Mouse (Mus musculus): ENCODE data around the gene Npepps.
"Not testable (repeated sequence)": the region's sequence is repeated elsewhere in the genome, so short reads cannot be mapped to it uniquely, and the experiment has no call there.

The Npepps gene

DNA sequence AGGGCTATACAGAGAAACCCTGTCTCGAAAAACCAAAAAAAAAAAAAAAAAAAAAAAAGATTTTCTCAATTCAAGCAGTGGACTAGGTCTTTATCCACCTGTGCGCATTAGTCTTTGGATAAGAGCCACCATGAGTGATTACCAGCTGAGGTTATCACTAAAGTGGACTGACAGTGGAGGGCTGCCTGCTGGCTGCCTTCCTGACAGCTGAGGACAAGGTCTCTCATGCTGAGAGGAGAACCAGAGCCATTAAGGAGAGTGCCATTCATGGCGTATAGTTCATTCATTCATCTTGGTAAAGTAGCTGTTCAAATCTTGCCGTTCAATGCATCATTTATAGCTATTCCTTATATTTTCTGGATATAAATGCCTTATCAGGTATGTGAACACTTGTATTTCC is 16.1 kb upstream of the Npepps start:
- in situ Hi-C loops (cut with MboI, MseI) = no loop called here

DNA sequence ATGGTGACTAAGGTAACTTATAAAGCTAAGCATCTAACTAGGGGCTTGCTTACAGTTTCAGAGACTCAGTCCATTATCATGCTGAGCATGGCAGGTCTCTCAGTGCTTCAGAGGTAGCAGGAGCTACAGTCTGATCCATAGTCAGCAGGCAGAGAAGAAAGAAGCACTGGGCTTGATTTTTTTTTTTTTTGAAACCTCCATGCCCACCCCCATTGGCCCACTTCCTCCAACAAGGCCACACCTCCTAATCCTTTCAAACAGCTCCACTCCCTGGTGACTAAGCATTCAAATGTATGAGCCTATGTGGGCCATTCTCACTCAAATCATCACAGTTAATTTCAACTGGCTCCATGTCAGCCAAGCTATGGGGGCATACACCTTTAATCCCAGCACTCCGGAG is 12.3 kb upstream of the Npepps start:
- in situ Hi-C loops (cut with MboI, MseI) = no loop called here

DNA sequence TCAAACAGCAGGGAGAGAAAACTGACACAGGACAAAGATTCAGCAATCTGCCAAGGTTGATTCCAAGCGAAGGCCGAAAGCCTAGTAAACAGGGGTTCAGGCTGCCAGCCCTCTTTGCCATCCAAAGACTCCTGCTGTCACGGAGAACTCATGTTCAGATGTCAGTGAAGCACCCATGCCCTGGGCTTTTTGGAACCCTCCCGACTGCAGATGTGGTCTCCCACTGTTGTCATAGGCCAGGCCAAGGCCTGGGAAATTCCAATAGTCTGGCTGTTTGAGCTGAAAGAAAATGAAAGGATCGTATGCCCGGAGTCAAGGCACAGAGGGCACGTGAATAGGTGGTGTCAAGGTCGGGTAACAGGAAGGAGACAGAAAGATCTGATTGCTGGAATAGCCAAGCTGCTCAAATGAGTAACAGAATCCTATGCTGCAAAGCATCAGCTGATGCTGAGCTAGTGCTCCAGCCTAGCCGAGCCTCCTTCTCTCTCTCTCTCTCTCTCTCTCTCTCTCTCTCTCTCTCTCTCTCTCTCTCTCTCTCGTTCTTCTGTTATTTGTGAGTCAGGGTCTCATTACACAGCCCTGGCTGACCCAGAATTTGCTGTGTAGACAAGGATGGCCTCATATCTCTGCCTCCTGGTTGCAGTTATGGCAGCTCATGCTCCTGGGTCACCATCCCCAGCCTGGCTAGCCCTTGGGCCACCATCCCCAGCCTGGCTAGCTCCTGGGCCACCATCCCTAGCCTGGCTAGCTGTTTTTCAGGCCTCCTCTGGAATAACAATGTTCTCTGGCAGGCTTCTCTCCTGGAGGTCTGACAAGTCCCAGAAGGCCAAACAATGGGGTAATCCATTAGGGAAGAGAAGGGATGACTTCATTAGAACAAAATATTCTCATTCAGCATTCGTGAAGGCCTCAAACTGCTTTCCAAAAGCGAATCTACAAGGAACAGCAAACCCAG is 9.1 kb upstream of the Npepps start:
- in situ Hi-C loops (cut with MboI, MseI) = no loop called here

DNA sequence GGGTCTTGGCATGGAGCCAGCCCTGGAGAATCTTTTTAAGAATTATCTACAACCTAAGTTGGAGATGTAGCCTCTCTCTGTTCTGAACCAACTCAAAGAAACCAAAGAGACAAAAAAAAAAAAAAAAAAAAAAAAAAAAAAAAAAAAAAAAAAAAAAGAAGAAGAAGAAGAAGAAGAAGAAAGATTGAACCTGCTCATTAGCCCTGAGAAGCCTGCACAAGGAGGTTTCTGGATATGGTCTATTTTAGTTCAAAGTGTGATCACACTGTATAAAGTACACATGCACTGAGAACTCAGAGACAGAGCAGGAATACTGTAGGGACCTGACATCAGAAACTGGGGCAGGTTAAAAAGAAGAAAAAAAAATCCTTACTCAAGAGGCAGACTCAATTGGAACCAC is 7.2 kb upstream of the Npepps start:
- in situ Hi-C loops (cut with MboI, MseI) = no loop called here

DNA sequence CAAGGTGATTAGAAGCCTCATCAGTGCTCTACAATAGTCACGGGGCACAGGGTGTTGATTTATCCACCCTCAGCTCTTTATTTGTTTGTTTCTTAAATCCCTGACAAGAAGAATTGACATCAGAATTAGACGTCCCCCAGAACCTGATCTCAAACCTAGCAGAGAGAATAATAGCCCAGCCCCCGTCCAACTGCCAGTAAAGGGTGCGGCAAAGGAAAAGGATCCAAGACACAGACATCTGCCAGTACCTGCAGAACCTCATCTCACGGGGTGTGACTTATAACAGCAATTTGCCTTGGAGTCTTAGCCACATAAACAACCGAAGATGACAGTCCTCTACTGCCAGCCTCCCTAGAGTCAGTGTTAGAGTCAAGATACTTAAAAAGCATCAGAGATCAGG is 6.5 kb upstream of the Npepps start:
- in situ Hi-C loops (cut with MboI, MseI) = no loop called here

DNA sequence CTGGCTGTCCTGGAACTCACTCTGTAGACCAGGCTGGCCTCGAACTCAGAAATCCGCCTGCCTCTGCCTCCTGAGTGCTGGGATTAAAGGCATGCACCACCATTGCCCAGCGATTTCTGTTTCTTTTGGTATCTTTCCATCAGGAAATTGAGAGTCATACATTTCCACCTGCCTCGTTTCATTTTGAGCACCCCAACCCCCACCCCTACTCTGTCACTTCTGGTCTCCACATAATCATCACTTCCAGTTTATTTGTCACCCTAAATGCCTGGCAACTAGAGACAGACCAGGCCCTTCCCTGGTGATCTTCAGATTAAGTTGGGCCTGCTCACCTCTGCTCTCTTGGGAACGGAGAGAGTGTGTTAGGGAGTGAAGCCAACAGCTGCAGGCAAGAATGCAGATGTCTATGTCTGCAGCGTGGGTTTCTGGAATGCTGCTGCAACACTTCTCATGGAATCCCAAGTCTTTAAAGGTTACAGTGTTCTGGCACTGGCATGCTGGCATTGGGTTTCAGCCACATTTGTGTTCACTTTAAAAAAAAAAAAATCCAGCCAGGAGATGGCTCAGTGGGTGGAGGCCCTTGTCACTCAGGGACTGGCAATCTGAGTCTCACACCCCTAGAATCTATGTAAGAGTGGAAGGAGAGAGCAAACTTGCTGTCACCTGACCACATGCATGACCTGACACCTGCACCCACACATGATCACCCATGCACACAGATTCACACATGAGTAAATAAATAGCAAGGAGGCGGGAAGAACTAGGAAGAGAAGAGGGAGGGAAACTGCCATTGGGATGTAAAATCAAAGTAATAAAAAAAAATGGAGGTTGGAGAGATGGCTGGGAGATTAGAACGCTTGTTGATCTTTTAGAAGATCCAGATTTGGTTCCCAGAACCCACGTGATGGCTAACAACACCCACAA is 5.7 kb upstream of the Npepps start:
- in situ Hi-C loops (cut with MboI, MseI) = no loop called here

DNA sequence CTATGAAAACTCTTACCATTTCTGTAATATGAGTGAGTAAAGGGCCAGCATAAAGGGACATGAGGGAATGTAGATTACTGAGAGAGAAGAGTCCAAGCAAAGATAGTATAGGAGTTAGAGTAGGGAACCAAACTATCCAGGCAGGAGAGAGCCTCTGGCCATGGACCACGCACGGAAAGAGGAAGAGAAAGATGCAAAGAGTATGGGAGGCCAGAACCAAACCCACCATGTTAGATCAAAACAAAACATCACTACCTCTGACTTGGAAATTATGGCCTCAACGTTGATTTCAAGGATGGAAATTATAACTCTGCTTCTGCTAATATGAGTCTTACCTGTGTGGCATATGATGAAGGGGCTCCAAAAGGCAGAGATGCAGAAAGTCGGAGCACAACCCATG is 4.4 kb upstream of the Npepps start:
- in situ Hi-C loops (cut with MboI, MseI) = no loop called here

DNA sequence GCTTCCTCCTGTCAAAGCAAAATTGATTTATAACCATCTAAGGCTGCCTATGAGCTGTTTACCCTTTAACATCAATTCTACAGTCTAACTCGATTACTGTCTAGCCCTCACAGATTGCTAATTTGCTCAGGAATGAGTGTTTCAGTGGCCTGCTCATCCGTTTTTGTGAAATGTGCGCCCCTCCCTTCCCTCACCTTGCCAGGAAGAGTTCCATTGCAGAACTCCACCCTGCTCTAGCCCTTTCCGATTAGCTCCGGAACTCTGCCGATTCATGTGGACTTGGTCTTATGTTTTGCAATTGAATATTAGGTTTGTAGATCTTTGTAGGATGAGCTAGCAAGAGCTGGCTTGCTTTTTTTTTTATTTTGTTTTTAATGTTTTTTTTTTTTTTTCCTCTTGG is 1.7 kb upstream of the Npepps start:
- in situ Hi-C loops (cut with MboI, MseI) = no loop called here

DNA sequence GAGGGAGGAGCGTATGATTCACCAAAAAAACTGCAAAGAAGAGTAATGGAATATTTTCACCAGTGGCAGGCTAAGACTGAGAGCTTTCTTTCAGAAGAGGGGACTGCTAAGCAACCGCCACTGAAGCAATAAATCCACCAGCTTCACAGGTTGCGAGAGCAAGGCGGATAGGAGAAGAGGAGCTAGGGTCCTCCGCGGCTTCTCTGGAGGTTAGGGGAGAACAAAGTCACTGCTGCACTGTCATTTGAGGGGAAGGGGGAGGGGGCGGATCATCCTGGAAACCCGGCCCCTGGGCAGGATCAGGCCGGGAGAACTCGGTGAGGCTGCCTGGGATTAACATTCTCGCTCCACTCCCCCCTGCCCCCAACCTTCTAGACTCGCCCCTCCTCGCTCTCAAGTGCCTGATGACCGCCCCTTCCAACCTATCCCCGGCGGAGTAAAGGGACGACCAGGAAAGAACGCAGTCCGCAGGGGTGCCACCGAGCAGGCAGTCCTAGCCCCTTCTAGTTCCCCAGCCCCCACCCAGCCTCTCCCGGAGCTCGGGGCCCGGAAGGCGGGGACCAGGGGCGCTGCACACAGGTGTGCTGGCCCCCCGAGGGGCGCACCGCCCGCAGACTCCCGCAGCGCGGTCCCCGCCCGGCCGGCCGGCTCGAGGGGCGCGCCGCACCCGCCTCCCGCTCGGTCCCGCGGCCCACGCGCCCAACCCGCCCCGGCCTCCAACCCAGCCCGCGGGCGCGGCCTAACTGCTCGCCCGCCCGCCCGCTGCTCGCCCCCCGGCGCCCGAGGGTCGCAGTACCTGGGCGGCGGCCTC is 828 bp downstream of the Npepps start:
- in situ Hi-C loops (cut with MboI, MseI) = loop anchor here (5.0 kb wide), 1 partner anchor 38 kb away; the partner anchor contains the start of gene Mrpl45

DNA sequence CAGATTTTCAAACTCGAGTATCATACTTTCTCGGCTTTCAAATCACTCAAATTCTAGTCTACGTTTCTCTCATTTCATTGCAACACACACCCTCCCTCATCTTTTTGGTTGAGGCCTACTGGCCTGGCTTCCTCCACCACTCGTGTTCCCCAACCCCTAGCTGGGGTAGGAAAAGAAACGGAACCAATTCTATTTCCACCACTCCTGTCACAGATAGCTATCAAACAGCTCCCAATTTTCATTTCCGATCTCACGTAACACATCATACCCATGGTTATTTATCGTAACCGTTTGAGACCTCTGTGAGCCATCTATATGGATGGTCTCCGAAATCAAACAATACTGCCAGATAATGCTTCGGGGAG is 1.4 kb downstream of the Npepps start:
- in situ Hi-C loops (cut with MboI, MseI) = loop anchor here (5.0 kb wide), 1 partner anchor 38 kb away; the partner anchor contains the start of gene Mrpl45

DNA sequence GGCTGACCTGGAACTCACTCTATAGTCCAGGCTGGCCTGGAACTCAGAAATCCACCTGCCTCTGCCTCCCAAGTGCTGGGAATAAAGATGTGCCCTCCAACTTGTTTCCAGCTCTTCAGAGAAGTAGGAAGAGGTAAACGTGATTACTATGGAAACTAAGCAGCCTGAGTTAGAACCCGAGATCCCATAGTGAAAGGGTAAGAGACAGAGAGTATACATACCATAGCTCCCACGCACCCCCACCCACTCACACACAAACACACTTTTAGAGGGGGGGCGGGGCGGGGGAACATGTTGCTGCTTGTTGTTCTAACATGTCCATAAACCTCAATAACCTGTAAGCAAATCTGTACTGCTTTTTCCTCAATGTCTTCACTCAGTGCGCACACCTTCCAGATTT is 2.0 kb downstream of the Npepps start:
- in situ Hi-C loops (cut with MboI, MseI) = loop anchor here (5.0 kb wide), 1 partner anchor 39 kb away; the partner anchor contains the start of gene Mrpl45

DNA sequence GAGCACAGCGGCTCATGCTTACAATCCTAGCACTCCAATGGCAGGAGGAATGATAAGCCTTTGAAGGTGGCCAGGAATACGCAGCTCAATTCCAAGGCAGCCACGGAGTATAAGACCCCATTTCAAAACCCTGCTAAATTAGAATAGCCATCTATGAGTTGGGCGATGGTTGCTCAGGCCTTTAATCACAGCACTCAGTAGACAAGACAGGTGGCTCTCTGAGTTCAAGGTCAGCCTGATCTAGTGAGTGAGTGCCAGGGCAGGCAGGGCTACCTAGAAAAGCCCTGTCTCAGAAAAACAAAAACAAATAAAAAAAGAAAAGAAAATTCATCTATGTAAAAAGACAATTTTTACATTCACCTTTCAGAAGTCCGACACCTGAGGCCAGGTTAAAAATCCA is 3.3 kb downstream of the Npepps start:
- in situ Hi-C loops (cut with MboI, MseI) = loop anchor here (5.0 kb wide), 1 partner anchor 40 kb away; the partner anchor contains the start of gene Mrpl45

DNA sequence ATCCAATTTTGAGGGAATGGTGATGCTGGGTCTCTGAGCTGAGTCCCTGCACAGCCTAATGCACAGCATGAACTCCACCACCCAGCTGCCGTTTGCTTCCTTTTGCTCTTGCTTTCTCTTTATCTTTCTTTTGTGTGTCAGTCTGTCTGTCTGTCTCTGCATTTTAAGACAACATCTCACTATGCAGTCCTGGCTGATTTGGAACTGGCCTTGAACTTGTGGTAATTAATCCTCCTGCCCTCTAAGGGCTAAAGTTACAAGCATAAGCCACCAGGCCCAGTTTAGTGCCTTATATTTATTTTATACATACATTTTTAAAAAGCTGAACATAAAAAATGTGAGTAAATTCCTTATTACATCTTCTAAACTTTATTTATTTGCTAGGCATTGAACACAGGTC is 4.4 kb downstream of the Npepps start:
- in situ Hi-C loops (cut with MboI, MseI) = loop anchor here (5.0 kb wide), 1 partner anchor 41 kb away; the partner anchor contains the start of gene Mrpl45

DNA sequence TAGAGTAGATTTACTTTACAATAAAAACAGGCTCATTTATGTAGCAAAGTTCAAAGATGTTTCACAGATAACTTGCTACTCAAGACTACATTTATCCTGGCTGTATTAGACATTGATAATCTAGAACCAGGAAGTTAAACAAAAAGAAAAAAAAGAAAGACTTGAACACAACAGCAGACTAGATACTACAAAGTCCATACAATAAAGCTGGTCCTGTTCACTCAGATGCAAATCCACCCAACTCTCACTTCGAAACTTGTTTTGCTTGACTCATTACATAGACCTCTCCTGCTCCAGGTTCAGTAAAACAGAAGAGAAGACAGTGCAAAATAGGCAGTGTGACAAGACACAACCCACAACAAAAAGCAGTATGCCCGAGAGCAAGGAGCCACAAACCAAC is 5.1 kb downstream of the Npepps start:
- in situ Hi-C loops (cut with MboI, MseI) = loop anchor here (5.0 kb wide), 1 partner anchor 42 kb away; the partner anchor contains the start of gene Mrpl45

DNA sequence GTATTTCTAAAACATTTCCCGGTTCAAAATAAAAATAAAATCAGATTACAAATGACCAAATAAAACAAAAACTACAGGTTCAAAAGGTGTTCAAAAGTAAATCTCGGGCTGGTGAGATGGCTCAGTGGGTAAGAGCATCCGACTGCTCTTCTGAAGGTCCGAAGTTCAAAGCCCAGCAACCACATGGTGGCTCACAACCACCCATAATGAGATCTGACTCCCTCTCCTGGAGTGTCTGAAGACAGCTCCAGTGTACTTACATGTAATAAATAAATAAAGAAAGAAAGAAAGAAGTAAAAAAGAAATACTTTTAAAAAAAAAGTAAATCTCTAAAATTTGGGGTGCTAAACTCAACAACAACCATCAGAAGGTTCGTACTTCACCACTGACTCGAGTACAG is 5.5 kb downstream of the Npepps start:
- in situ Hi-C loops (cut with MboI, MseI) = loop anchor here (5.0 kb wide), 1 partner anchor 42 kb away; the partner anchor contains the start of gene Mrpl45

DNA sequence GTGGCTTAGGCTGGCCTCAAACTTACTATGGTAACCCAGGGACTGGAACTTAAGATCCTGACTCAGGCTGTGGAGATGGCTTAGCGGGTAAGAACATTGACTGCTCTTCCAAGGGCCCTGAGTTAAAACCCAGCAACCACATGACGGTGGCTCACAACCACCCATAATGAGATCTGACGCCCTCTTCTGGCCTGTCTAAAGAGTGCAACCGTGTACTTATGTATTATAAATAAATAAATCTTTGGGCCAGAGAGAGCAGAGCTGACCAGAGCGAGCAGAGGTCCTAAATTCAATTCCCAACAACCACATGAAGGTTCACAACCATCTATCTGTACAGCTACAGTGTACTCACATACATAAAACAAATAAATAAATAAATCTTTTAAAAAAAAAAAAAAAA is 6.8 kb downstream of the Npepps start:
- in situ Hi-C loops (cut with MboI, MseI) = no loop called here

DNA sequence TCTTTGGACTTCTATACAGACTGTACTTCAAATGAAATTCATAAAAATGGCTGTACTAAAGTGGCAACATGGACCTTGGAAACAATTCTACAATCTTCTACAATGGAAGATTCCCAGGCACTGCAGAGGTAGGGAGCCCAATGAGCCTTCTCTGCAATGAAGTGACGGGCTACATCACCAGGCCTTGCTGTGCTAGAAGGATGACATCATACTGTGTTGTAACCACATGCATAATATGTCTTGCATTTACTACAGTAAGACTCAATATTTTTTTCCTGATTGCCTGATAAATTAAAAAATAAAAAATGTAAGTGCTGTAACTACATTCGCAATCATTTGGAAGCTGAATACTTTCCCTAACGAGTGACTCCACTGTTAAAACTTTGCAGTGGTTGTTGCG is 7.6 kb downstream of the Npepps start:
- in situ Hi-C loops (cut with MboI, MseI) = no loop called here

DNA sequence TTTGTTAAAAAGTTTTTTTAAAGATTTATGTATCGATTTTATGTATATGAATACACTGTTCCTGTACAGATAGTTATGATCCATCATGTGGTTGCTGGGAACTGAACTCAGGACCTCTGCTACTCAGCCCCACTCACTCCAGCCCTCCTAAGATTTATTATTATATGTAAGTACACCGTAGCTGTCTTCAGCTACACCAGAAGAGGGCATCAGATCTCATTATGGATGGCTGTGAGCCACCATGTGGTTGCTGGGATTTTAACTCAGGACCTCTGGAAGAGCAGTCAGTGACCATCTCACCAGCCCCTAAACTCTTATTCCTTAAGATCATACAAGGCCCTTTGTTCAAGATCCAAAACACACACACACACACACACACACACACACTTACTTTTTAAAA is 10.4 kb downstream of the Npepps start:
- in situ Hi-C loops (cut with MboI, MseI) = not testable (repeated sequence)

DNA sequence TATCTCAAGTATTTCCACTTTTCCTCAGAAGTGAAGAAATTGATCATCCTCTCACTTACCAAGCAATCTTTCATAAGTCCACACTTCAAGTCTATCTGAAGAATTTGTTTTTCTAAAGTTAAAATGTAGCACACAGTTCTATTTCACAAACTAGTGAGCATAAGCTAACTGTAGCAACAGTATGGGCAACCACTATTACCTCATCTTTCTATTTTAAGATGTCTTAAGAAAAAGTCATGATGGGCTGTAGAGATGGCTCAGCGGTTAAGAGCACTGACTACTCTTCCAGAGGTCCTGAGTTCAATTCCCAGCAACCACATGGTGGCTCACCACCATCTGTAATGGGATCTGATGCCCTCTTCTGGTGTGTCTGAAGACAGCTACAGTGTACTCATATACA is 13.9 kb downstream of the Npepps start:
- in situ Hi-C loops (cut with MboI, MseI) = not testable (repeated sequence)

DNA sequence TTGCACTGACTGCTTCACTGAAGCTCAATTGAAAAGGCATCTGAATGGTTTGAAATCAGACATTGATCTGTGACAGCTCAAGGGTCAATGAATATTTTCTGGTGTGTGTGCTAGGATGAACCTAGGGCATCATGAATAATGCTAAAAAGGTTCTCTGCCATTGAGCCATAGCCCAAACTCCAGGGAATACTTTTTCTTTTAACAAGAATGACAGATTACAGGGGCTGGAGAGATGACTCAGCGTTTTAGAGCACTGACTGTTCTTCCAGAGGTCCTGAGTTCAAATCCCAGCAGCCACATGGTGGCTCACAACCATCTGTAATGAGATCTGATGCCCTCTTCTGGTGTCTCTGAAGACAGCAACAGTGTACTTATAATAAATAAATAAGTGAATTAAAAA is 30.8 kb downstream of the Npepps start:
- in situ Hi-C loops (cut with MboI, MseI) = not testable (repeated sequence)

DNA sequence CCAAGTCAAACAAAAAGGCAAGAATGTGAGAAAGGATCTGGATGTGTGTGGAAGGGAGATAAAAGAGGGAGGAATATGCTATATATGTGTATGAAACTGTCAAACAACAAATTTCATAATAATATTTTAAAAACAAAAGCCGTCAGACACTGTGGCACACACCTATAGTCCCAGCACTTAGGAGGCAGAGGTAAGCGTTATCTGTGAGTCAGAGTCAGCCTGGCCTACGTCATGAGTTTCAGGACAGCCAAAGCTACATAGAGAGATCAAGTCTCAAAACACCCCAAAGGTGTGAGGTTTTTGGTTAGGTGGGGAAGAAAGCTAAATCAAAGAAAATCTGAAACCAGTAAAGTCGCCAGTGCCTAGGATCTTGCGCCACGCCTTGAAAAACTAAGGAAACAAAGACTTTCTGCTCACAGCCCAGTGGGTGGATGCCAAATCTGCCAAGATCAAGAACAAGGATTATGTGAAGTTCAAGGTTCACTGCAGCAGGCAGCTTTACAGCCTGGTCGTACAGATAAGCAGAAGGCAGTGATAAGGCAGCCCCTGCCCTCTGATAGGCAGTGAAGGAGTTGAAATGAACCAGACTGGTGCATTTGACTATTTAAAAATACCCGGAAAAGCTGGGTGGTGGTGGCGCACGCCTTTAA is 33.8 kb downstream of the Npepps start:
- in situ Hi-C loops (cut with MboI, MseI) = no loop called here

Measured in T-helper 1 cell (primary cell).